ENCODE assay signal across 8 mouse cellular contexts in genomic region chr8:88567314-88568121, GRCm38 (mm10). TPM values are rescaled to one million over a fixed set of nuclear protein-coding genes. Genes with fewer than 3 reads are reported as not detected.
A peak's percentile ranks its signal among the peaks of the same experiment; 100 is the strongest.
DNase-seq lines count a peak whose midpoint lies in the region; ATAC-seq and TF ChIP-seq lines count a peak whose summit lies in the region.

No protein-coding gene starts in this region.

- peaks cover 88% of the 10 kb centered on the region for H3K4me1 ChIP-seq in heart, embryonic 11.5 days (ENCODE audit: control insufficient read depth, insufficient read depth, low read length)
- H3K4me1 ChIP-seq in testis, adult 2 months (ENCODE audit: control insufficient read depth, insufficient read depth, low read length): no peaks in the 10 kb centered on the region; the same call in none of the 2 replicates
- peaks cover 78% of the 10 kb centered on the region for H3K4me1 ChIP-seq in heart, postnatal 0 days (ENCODE audit: control insufficient read depth, insufficient read depth)
- peaks cover 24% of the 10 kb centered on the region for H3K4me1 ChIP-seq in limb, embryonic 11.5 days (ENCODE audit: control insufficient read depth, insufficient read depth, low read length)

- no peaks in the 10 kb centered on the region for H3K9me3 ChIP-seq in heart, embryonic 11.5 days (replicated peaks; ENCODE audit: control insufficient read depth, low read length)
- H3K9me3 ChIP-seq in heart, postnatal 0 days (replicated peaks; ENCODE audit: control insufficient read depth, low read length): no peaks in the 10 kb centered on the region
- no peaks in the 10 kb centered on the region for H3K9me3 ChIP-seq in limb, embryonic 11.5 days (ENCODE audit: control insufficient read depth, low read length)

- no peaks in the 10 kb centered on the region for H3K36me3 ChIP-seq in heart, embryonic 11.5 days (ENCODE audit: control insufficient read depth, insufficient read depth, low read length)
- no peaks in the 10 kb centered on the region for H3K36me3 ChIP-seq in testis, adult 2 months (ENCODE audit: control insufficient read depth, insufficient read depth, low read length)
- no peaks in the 10 kb centered on the region for H3K36me3 ChIP-seq in heart, postnatal 0 days (replicated peaks; ENCODE audit: control insufficient read depth, insufficient read depth, low read length)
- no peaks in the 10 kb centered on the region for H3K36me3 ChIP-seq in limb, embryonic 11.5 days (ENCODE audit: control insufficient read depth, insufficient read depth, low read length)

- H3K9ac ChIP-seq in heart, embryonic 11.5 days (ENCODE audit: low read depth, low read length): peak overlapping the region; percentile 39; the same call in 1 of the 2 replicates
- no peak overlapping the region for H3K9ac ChIP-seq in heart, postnatal 0 days (replicated peaks; ENCODE audit: low read depth, low read length)
- H3K9ac ChIP-seq in limb, embryonic 11.5 days (ENCODE audit: low read length): no peak overlapping the region

- no peak for TF ChIP-seq POLR2A in testis, adult 2 months (IDR thresholded peaks at IDR 0.05; ENCODE audit: control insufficient read depth, low read depth, low read length)

- TF ChIP-seq EP300 in heart, postnatal 0 days (IDR thresholded peaks at IDR 0.05; ENCODE audit: low read depth): no peak

- DNase-seq in heart, adult 11 months: no peak
- no peak for DNase-seq in testis, postnatal 14 days (ENCODE audit: low spot score)
- peak; percentile 66 for DNase-seq in heart, postnatal 0 days (ENCODE audit: low spot score)
- DNase-seq in limb, embryonic 11.5 days (ENCODE audit: low spot score): peak; percentile 61
- peak; percentile 65 to 68 for DNase-seq in right cerebral cortex, postnatal 36 days (ENCODE audit: low spot score in 2 of 2)
- DNase-seq in adrenal gland, adult 8-10 months: no peak

- no peaks in the 10 kb centered on the region for H3K27me3 ChIP-seq in heart, embryonic 11.5 days (ENCODE audit: control insufficient read depth, insufficient read depth, low read length)
- H3K27me3 ChIP-seq in testis, adult 2 months (ENCODE audit: control insufficient read depth, insufficient read depth, low read length): no peaks in the 10 kb centered on the region
- H3K27me3 ChIP-seq in heart, postnatal 0 days (ENCODE audit: control insufficient read depth, insufficient read depth, low read length): no peaks in the 10 kb centered on the region
- H3K27me3 ChIP-seq in limb, embryonic 11.5 days (ENCODE audit: control insufficient read depth, insufficient read depth, low read length): no peaks in the 10 kb centered on the region

- ATAC-seq in heart, embryonic 11.5 days (replicated peaks; ENCODE audit: insufficient number of reproducible peaks, low FRiP score, low TSS enrichment): no peak
- ATAC-seq in heart, postnatal 0 days (ENCODE audit: insufficient read depth, low read depth): peak; percentile 28; the same call in 1 of the 2 replicates
- no peak for ATAC-seq in limb, embryonic 11.5 days (ENCODE audit: insufficient number of reproducible peaks, low FRiP score, low TSS enrichment, low read depth)

- peak overlapping the region; percentile 80 for H3K27ac ChIP-seq in heart, embryonic 11.5 days (ENCODE audit: low read depth, low read length)
- H3K27ac ChIP-seq in testis, adult 2 months (ENCODE audit: control insufficient read depth, insufficient read depth, low read depth, low read length): no peak overlapping the region; the same call in 1 of the 2 replicates
- H3K27ac ChIP-seq in heart, postnatal 0 days (ENCODE audit: low read depth): peak overlapping the region; percentile 70
- H3K27ac ChIP-seq in limb, embryonic 11.5 days (replicated peaks; ENCODE audit: low read depth, low read length): no peak overlapping the region

- H3K4me3 ChIP-seq in heart, embryonic 11.5 days (ENCODE audit: low read depth, low read length): no peak overlapping the region
- no peak overlapping the region for H3K4me3 ChIP-seq in testis, adult 2 months (ENCODE audit: control insufficient read depth, low read depth, low read length)
- no peak overlapping the region for H3K4me3 ChIP-seq in heart, postnatal 0 days (ENCODE audit: low read depth, low read length)
- no peak overlapping the region for H3K4me3 ChIP-seq in limb, embryonic 11.5 days (ENCODE audit: low read depth, low read length)

- peak; percentile 17; the same call in 1 of the 2 replicates for TF ChIP-seq CTCF in testis, adult 2 months (IDR thresholded peaks at IDR 0.05; ENCODE audit: control insufficient read depth, insufficient read depth, insufficient replicate concordance, low read depth, low read length)
- peak; percentile 47 for TF ChIP-seq CTCF in heart, postnatal 0 days (IDR thresholded peaks at IDR 0.05; ENCODE audit: low read depth)

- no peak overlapping the region for H3K4me2 ChIP-seq in heart, embryonic 11.5 days
- H3K4me2 ChIP-seq in heart, postnatal 0 days (ENCODE audit: low read depth, low read length): no peak overlapping the region
- H3K4me2 ChIP-seq in limb, embryonic 11.5 days (ENCODE audit: low read depth, severe bottlenecking): no peak overlapping the region

- 55% methylated on average over 13 of the region's 13 CpGs for WGBS in heart, embryonic 11.5 days (ENCODE audit: insufficient replicate concordance)
- WGBS in heart, postnatal 0 days: 32% methylated on average over 13 of the region's 13 CpGs
- WGBS in limb, embryonic 11.5 days: 67% methylated on average over 13 of the region's 13 CpGs

RNA-seq across cellular contexts. Expression of gene Nkd1, which starts 46.4 kb away (rescaled TPM):
- polyA plus RNA-seq in heart, embryonic 11.5 days (2014; fragmentation: Nextera tagmentation; extraction: Ambion mirVana): 17.3 and 18.3 TPM in 2 replicates
- 2.9 and 3.8 TPM in 2 replicates for polyA plus RNA-seq in testis, adult 2 months (2012; rRNA removed)
- total RNA-seq in heart, postnatal 0 days (2014; rRNA removed; ENCODE audit: low replicate concordance): 6.8 and 14.5 TPM in 2 replicates
- 5.3 and 5.5 TPM in 2 replicates for polyA plus RNA-seq in heart, postnatal 0 days (2015; fragmentation: Nextera tagmentation; extraction: Ambion mirVana)
- 47.6 and 52.8 TPM in 2 replicates for polyA plus RNA-seq in limb, embryonic 11.5 days (2014; fragmentation: Nextera tagmentation; extraction: Ambion mirVana)
- 10 to 100 TPM; 38.0 to 56.5 (median 46.5) TPM for total RNA-seq in adrenal gland, adult 8-10 months (2022)

Comparison
In these comparisons a context has a peak if more than half of its experiments do, and no peak if none do; other contexts are left out.
1. DNase-seq: peak in heart, postnatal 0 days (single experiment), limb, embryonic 11.5 days (single experiment) and right cerebral cortex, postnatal 36 days (2 of 2); none in heart, adult 11 months (single experiment), testis, postnatal 14 days (single experiment) and adrenal gland, adult 8-10 months (single experiment).
2. H3K27ac ChIP-seq: peak in heart, embryonic 11.5 days (single experiment) and heart, postnatal 0 days (single experiment); none in testis, adult 2 months (single experiment) and limb, embryonic 11.5 days (single experiment).